Mouse (Mus musculus): ENCODE data around the gene Chd4. TPM values are rescaled to one million over a fixed set of nuclear protein-coding genes. Genes with fewer than 3 reads are reported as not detected.

Chd4 gene
- polyA plus RNA-seq, 1 experiment from 2014 or later = 59.7 TPM

DNA sequence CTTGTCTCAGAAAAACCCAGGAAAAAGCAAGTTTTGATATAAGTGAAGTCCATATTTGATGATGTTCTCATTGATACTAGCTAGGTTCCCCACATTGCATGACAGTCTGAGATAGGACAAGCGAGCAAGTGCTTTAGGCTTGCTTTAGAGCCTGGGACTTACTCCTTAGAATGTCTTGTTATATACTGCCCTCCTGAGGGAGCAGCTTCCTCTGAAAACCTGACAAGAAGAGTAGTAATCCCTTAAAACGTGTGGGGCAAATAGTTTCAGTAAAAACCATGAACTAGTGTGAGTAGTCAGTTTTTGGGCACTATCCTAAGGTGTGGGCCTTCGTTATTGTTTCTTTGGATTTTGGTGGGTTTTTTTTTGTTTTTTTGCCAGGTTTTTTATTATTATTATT lies 47.3 kb downstream of the Chd4 start:
- WGBS = 86% methylated on average over 3 of the region's 3 CpGs
- Histone ChIP-seq H3K9me3 (replicated peaks; ENCODE audit: control insufficient read depth, low read length, poor library complexity, severe bottlenecking) (no peaks in the 10 kb centered on the region), H3K9ac (ENCODE audit: low read depth, low read length) (no peak overlapping the region), H3K36me3 (ENCODE audit: control insufficient read depth, insufficient read depth, low read length) (peaks cover 26% of the 10 kb centered on the region), H3K27me3 (ENCODE audit: control insufficient read depth, insufficient read depth, low read depth, low read length) (no peaks in the 10 kb centered on the region), H3K27ac (ENCODE audit: low read length) (no peak overlapping the region), H3K4me3 (ENCODE audit: low read depth, low read length) (no peak overlapping the region), H3K4me1 (ENCODE audit: control insufficient read depth, insufficient read depth, low read length) (peaks cover 31% of the 10 kb centered on the region), H3K4me2 (ENCODE audit: low read length) (no peak overlapping the region)
- ATAC-seq = no peak

DNA sequence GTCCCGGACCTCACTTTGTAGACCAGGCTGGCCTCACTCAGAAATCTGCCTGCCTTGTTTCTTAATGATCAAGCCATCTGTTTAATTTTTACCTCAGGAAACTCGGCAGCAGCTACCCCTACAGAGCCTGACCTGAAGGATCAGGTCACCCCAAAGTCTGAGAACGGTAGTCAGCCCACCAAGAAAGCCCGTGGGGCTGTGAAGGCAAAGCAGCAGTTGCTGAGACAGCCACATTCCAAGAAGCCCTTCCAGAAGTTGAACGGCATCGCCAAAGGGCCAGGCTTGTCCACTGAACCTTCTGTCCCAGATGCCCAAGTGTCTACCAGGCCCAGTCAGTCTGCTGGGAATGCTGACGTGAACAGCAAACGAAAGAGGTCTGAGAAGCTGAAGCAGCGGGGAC lies 48.1 kb downstream of the Chd4 start:
- H3K9me3 ChIP-seq (replicated peaks; ENCODE audit: control insufficient read depth, low read length, poor library complexity, severe bottlenecking) = no peaks in the 10 kb centered on the region
- no peak overlapping the region for H3K4me2 ChIP-seq (ENCODE audit: low read length)
- no peak for ATAC-seq
- H3K4me3 ChIP-seq (ENCODE audit: low read depth, low read length) = no peak overlapping the region
- H3K36me3 ChIP-seq (ENCODE audit: control insufficient read depth, insufficient read depth, low read length) = peaks cover 24% of the 10 kb centered on the region
- no peaks in the 10 kb centered on the region for H3K27me3 ChIP-seq (ENCODE audit: control insufficient read depth, insufficient read depth, low read depth, low read length)
- H3K4me1 ChIP-seq (ENCODE audit: control insufficient read depth, insufficient read depth, low read length) = peaks cover 38% of the 10 kb centered on the region
- H3K27ac ChIP-seq (ENCODE audit: low read length) = no peak overlapping the region
- no peak overlapping the region for H3K9ac ChIP-seq (ENCODE audit: low read depth, low read length)
- WGBS = 85% methylated on average over 9 of the region's 9 CpGs

DNA sequence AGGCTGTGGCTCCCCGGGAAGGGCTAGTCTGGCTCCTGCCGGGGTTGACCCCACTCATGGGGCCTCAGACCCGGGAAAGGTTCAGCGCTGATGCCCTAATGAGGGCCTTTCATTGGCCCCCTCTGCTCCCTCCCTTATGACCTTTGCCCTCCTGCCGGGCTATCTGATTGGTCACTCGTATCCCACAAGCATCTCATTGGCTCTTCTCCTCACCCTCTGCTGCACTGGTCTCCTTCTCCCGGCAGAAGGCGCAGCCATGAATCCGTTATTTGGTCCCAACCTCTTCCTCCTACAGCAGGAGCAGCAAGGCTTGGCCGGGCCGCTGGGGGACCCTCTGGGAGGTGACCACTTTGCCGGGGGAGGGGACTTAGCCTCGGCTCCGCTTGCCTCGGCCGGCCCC lies 49.2 kb downstream of the Chd4 start, which contains the start of gene Iffo1:
Iffo1 (plus strand) TSS at position 241 of the 400 bp plus-strand sequence.
- ATAC-seq = peak; percentile 94
- Histone ChIP-seq H3K9me3 (replicated peaks; ENCODE audit: control insufficient read depth, low read length, poor library complexity, severe bottlenecking) (no peaks in the 10 kb centered on the region), H3K27ac (ENCODE audit: low read length) (peak within 1 kb of the TSS; percentile 90), H3K4me2 (ENCODE audit: low read length) (peak within 1 kb of the TSS; percentile 98), H3K4me1 (ENCODE audit: control insufficient read depth, insufficient read depth, low read length) (peaks cover 38% of the 10 kb centered on the region), H3K4me3 (ENCODE audit: low read depth, low read length) (peak within 1 kb of the TSS; percentile 62), H3K27me3 (ENCODE audit: control insufficient read depth, insufficient read depth, low read depth, low read length) (no peaks in the 10 kb centered on the region), H3K36me3 (ENCODE audit: control insufficient read depth, insufficient read depth, low read length) (peaks cover 20% of the 10 kb centered on the region), H3K9ac (ENCODE audit: low read depth, low read length) (peak within 1 kb of the TSS; percentile 92)
- WGBS = 0% methylated on average over 15 of the region's 16 CpGs

DNA sequence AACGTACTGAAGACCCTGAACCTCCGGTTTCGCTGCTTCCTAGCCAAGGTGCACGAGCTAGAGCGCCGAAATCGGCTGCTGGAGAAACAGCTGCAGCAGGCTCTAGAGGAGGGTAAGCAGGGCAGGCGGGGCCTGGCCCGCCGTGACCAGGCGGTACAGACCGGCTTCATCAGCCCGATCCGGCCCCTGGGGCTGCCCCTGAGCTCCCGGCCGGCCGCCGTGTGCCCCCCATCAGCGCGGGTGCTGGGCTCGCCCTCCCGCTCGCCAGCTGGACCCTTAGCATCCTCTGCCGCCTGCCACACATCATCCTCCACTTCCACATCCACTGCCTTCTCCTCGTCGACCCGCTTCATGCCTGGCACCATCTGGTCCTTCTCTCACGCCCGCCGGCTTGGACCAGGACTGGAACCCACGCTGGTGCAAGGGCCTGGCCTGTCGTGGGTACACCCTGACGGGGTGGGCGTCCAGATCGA lies 49.7 kb downstream of the Chd4 start:
- peak; percentile 78 for ATAC-seq
- peaks cover 38% of the 10 kb centered on the region for H3K4me1 ChIP-seq (ENCODE audit: control insufficient read depth, insufficient read depth, low read length)
- H3K9ac ChIP-seq (ENCODE audit: low read depth, low read length) = peak overlapping the region; percentile 92
- H3K4me3 ChIP-seq (ENCODE audit: low read depth, low read length) = peak overlapping the region; percentile 62
- peak overlapping the region; percentile 90 for H3K27ac ChIP-seq (ENCODE audit: low read length)
- 0% methylated on average over 35 of the region's 35 CpGs for WGBS
- no peaks in the 10 kb centered on the region for H3K27me3 ChIP-seq (ENCODE audit: control insufficient read depth, insufficient read depth, low read depth, low read length)
- peak overlapping the region; percentile 98 for H3K4me2 ChIP-seq (ENCODE audit: low read length)
- no peaks in the 10 kb centered on the region for H3K9me3 ChIP-seq (replicated peaks; ENCODE audit: control insufficient read depth, low read length, poor library complexity, severe bottlenecking)
- H3K36me3 ChIP-seq (ENCODE audit: control insufficient read depth, insufficient read depth, low read length) = peaks cover 15% of the 10 kb centered on the region; the same call in 1 of the 2 replicates

DNA sequence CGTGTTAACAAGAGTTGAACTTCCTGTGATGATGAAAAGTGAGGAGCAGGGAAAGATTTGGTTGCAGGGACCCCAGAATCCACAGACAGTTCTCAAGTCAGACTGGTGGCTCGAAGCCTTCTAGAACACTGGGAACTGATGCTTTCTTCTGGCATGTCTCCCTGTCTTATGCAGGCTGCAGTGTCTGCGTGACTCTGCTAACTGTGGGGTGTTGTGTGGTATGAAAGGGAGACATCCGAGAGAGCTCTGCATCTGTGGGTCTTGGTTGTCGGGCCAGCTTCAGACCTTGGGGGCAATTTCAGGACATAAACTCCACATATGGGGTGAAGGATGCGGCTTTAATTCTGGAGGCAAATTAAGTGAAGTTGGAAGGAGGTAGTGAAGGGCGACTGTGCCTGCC lies 50.4 kb downstream of the Chd4 start:
- Histone ChIP-seq H3K4me2 (ENCODE audit: low read length) (peak overlapping the region; percentile 98), H3K36me3 (ENCODE audit: control insufficient read depth, insufficient read depth, low read length) (peaks cover 13% of the 10 kb centered on the region; the same call in 1 of the 2 replicates), H3K4me3 (ENCODE audit: low read depth, low read length) (peak overlapping the region; percentile 62), H3K27ac (ENCODE audit: low read length) (no peak overlapping the region; the same call in 1 of the 2 replicates), H3K4me1 (ENCODE audit: control insufficient read depth, insufficient read depth, low read length) (peaks cover 38% of the 10 kb centered on the region), H3K9me3 (replicated peaks; ENCODE audit: control insufficient read depth, low read length, poor library complexity, severe bottlenecking) (no peaks in the 10 kb centered on the region), H3K9ac (ENCODE audit: low read depth, low read length) (peak overlapping the region; percentile 92), H3K27me3 (ENCODE audit: control insufficient read depth, insufficient read depth, low read depth, low read length) (no peaks in the 10 kb centered on the region)
- ATAC-seq = no peak
- 45% methylated on average over 7 of the region's 7 CpGs for WGBS

DNA sequence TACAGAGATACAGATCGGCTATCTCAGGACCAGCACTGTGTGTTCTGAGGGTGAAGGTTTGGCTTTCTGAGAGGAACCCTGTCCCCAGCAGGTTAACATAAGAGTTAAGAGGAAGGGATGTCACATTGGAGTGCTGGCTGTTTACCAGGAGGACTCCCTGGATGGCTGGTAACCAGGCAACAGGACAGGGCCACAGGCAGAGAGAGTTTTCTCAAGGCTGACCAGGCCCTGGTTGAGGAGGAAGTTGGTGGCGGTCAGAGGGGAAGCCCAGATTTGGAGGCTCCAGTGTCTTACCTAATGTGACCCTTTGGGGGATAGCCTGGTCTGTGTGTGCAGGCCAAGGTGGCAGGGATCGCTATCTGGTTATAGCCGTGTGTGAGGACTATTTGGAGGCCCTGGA lies 51.0 kb downstream of the Chd4 start:
- 77% methylated on average over 4 of the region's 4 CpGs for WGBS
- Histone ChIP-seq H3K36me3 (ENCODE audit: control insufficient read depth, insufficient read depth, low read length) (peaks cover 12% of the 10 kb centered on the region; the same call in 1 of the 2 replicates), H3K4me1 (ENCODE audit: control insufficient read depth, insufficient read depth, low read length) (peaks cover 38% of the 10 kb centered on the region), H3K4me2 (ENCODE audit: low read length) (peak overlapping the region; percentile 98), H3K9ac (ENCODE audit: low read depth, low read length) (peak overlapping the region; percentile 92), H3K4me3 (ENCODE audit: low read depth, low read length) (peak overlapping the region; percentile 1; the same call in 1 of the 2 replicates), H3K9me3 (replicated peaks; ENCODE audit: control insufficient read depth, low read length, poor library complexity, severe bottlenecking) (no peaks in the 10 kb centered on the region), H3K27ac (ENCODE audit: low read length) (no peak overlapping the region), H3K27me3 (ENCODE audit: control insufficient read depth, insufficient read depth, low read depth, low read length) (no peaks in the 10 kb centered on the region)
- ATAC-seq = no peak

DNA sequence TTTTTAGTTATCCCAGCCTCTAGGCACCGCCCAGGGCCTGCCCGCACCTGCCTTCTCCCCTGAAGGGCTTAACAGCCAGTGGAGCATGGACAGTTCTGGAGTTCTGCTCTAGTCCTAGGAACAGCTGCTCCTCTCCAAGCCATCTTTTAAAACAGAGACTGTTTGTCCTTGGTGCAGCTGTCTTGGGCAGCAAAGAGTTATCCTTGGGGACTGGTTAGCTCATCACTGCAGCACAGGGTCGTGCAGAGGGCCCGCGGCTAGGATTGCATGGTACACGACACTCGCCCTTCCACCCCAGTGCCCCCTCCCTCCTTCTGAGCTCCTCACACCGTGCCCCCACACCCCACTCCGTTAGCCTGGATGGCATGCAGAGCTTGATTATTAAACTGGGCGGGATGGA lies 51.5 kb downstream of the Chd4 start:
- Histone ChIP-seq H3K9me3 (replicated peaks; ENCODE audit: control insufficient read depth, low read length, poor library complexity, severe bottlenecking) (no peaks in the 10 kb centered on the region), H3K27me3 (ENCODE audit: control insufficient read depth, insufficient read depth, low read depth, low read length) (no peaks in the 10 kb centered on the region), H3K4me3 (ENCODE audit: low read depth, low read length) (peak overlapping the region; percentile 7; the same call in 1 of the 2 replicates), H3K9ac (ENCODE audit: low read depth, low read length) (peak overlapping the region; percentile 92), H3K36me3 (ENCODE audit: control insufficient read depth, insufficient read depth, low read length) (peaks cover 11% of the 10 kb centered on the region; the same call in 1 of the 2 replicates), H3K4me1 (ENCODE audit: control insufficient read depth, insufficient read depth, low read length) (peaks cover 38% of the 10 kb centered on the region), H3K4me2 (ENCODE audit: low read length) (peak overlapping the region; percentile 98), H3K27ac (ENCODE audit: low read length) (no peak overlapping the region)
- WGBS = 61% methylated on average over 10 of the region's 10 CpGs
- ATAC-seq = no peak

DNA sequence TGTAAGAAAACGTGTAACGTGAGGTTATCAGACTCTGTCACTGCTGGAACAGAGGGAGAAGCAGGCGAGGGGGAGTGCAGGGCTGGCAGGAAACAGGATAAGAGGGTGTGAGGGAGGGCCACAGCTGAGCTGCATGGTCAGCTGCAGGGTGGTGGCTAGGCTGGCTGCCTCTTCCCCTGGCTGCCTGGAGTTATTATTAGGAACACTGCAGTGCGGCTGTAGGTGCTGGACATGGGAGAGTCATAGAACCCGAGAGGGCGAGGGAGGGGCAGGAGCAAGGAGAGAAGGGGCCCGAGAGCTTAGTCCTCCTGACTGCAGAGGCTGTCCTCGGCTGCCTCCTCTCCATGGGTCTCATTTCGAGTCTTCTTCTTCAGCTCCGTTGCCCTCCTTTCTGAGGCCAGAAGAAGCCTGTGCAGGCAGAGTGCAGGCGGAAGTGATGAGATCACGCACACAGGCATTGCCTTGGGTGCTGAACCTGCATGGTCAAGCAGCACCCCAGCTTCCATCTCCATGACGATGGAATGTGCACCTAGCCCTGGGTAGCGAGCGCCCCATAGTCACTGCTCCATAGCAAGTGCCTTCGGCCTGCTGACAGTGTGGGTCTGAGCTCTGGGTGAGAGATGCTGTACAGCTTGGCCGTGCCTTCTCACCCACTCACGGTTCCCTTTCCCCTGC lies 52.6 kb downstream of the Chd4 start:
- H3K4me1 ChIP-seq (ENCODE audit: control insufficient read depth, insufficient read depth, low read length) = peaks cover 38% of the 10 kb centered on the region
- H3K27me3 ChIP-seq (ENCODE audit: control insufficient read depth, insufficient read depth, low read depth, low read length) = no peaks in the 10 kb centered on the region
- no peak overlapping the region; the same call in 1 of the 2 replicates for H3K4me2 ChIP-seq (ENCODE audit: low read length)
- 0 out of 2 replicates have a peak overlapping the region, but pooled peaks have one; percentile 23 for H3K9ac ChIP-seq (ENCODE audit: low read depth, low read length)
- no peaks in the 10 kb centered on the region for H3K9me3 ChIP-seq (replicated peaks; ENCODE audit: control insufficient read depth, low read length, poor library complexity, severe bottlenecking)
- WGBS = 73% methylated on average over 17 of the region's 18 CpGs
- H3K4me3 ChIP-seq (ENCODE audit: low read depth, low read length) = no peak overlapping the region
- peaks cover 19% of the 10 kb centered on the region for H3K36me3 ChIP-seq (ENCODE audit: control insufficient read depth, insufficient read depth, low read length)
- H3K27ac ChIP-seq (ENCODE audit: low read length) = no peak overlapping the region
- ATAC-seq = no peak

DNA sequence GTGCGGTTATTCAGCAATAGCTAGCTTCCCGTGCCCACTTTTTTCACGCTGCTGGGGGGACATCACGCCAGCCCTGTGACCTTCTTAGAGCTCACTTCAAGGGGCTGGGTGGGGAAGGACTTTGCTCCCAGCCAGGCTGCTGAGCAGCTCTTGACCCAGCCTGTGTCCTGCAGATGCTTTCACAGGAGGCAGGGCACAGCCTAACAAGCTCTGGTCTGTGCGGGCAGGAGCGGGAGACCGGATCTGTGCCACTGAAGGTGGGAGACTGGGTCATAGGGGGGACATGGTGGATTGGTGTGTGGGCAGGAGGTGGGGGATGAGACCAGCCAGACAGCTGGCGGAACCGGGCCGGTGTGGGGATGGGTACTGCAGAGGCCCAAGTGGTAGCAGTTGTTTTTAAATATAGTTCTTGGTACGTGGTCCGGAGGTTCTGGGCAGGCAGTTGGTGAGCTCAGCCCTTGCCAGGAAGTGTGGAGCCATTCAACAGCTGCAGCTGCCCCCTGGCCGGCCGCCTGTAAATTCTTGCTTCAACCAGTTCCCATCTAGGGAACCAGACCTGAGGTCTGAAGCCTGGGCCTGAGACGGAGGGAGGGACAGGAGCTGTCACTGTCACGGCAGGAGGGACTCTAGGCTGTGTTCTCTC lies 53.3 kb downstream of the Chd4 start:
- Histone ChIP-seq H3K9ac (ENCODE audit: low read depth, low read length) (0 out of 2 replicates have a peak overlapping the region, but pooled peaks have one; percentile 23), H3K4me3 (ENCODE audit: low read depth, low read length) (no peak overlapping the region), H3K36me3 (ENCODE audit: control insufficient read depth, insufficient read depth, low read length) (peaks cover 21% of the 10 kb centered on the region), H3K4me1 (ENCODE audit: control insufficient read depth, insufficient read depth, low read length) (peaks cover 38% of the 10 kb centered on the region), H3K27me3 (ENCODE audit: control insufficient read depth, insufficient read depth, low read depth, low read length) (no peaks in the 10 kb centered on the region), H3K9me3 (replicated peaks; ENCODE audit: control insufficient read depth, low read length, poor library complexity, severe bottlenecking) (no peaks in the 10 kb centered on the region), H3K27ac (ENCODE audit: low read length) (no peak overlapping the region), H3K4me2 (ENCODE audit: low read length) (no peak overlapping the region; the same call in 1 of the 2 replicates)
- no peak for ATAC-seq
- 82% methylated on average over 16 of the region's 16 CpGs for WGBS
